Mouse (Mus musculus) CD4-positive, CD25-positive, alpha-beta regulatory T cell (primary cell): Measurements from ENCODE around the gene Lpcat4. TPM values are rescaled to one million over a fixed set of nuclear protein-coding genes. Genes with fewer than 3 reads are reported as not detected.

Experiments used
- polyA plus RNA-seq: library from polyadenylated mRNA; unstranded; fragments of 100-300 nt; shearing (Covaris generic); gene quantifications from one replicate; pipeline ENCODE4 v1.2.1, GENCODE M21; 2017

Gene Lpcat4
- polyA plus RNA-seq = 95.5 TPM

DNA sequence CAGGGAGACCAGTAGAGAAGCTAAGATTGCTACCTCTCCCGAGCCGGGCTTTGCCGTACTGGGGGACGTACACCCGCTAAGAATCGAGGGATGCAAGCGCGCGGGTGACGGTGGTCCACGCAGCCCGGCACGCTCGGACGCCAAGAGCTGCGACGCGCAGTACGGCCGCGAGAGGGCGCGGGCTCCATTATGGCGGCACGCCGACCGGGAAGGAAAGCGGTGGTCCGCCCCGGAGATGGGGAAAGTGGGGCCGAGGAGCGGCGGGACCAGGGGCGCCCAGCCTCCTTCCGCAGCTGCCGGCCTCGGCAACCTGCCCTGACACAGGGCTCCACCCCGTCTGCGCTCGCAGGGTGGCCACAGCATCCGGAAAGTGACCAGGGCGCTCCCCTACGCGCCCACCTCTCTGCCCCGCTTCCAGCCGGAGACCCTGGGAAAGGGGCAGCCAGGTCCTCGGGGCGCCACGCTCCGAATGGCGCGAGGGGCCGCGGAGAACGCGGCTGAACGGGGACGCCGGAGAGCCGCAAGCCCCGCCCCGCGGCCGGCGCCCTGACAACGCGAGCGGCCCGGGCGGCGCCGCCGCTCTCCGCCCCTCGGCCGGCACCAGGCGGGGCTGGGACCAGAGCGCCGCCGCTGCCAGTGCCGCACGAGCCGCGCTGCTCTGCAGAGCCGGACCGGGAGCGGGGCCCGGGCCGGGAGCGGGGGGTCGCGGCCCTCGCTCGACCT is at the start of gene Lpcat4:
Lpcat4 (plus strand) TSS at position 257 of the 723 bp plus-strand sequence.

DNA sequence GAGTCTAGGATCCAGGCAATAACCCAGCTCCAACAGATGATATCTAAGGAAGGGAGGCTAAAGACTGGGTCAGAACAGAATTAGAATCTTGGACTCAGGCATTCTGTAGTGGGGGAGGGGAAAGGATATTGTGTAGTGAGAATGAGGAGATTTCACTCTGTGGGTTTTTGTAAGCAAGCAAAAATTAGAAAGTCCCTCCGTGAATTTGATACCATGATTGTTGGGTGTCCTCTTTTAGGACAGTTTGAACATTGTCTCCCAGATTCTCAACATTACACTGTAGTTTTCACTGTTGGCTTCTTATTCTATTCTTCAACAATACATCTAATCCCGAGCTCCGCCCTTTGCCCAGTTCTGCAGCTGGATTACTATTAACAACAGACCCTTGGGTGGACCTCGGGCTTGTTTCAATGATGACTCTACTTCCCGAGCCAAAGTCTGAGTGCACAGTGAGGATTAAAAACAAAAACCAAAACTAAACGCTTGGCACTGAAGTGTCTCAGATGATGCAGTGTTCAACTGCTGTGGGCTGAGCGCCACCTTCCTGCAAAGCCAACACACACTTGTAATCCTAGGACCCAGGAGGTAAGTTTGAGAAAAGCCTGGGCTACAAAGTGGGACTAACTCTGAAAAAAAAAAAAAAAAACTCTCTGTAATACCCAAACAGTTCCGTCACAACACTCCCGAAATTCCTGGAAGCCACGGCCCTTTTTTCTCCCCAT is 20.1 kb downstream of the Lpcat4 start, which contains the start of gene Nutm1:
Nutm1 (minus strand) TSS at position 51 of the 722 bp plus-strand sequence.

DNA sequence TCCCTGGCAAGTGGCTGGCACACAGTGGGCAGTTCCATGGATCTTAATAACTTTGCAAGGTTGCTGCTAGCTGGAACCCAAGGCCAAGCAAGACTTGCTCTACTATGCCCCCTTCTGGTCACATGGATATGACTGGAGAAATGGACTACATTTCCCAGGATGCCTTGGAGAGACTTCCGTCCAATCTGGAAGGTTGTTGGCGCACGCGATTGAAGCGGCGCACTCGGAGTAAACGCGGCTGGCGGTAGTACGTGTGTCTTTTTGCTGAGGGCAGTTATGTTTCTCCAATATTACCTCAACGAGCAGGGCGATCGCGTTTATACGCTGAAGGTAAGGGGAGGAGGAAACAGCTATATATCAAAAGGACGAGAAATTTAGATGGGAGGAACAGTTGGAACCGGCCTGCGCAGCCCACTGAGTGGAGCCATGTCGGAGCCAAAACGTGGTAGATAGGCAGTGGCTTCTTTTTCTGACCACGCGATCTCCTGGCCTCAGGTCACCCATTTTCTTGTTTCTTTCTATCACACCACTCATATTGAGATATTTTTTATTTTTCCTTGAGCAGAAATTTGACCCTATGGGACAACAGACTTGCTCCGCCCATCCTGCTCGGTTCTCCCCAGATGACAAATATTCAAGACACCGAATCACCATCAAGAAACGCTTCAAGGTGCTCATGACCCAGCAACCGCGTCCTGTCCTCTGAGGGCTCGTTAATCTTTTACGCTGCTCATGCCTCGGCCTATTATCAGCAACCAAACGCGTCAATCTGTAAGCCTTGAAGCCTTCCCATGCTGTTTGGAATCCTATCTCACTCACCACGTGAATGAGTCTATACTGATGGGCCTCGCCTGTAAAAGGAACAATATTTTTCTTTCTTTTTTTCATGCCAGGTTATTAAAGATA is 22.7 kb downstream of the Lpcat4 start, which contains the start of gene Nop10:
Nop10 (plus strand) TSS at position 179 of the 906 bp plus-strand sequence.

GRCm38 (mm10) chr2:112265448-112266241 is 26.4 kb downstream of the Lpcat4 start, which contains the start of gene Slc12a6:
Gene Slc12a6, plus strand, starts transcription at chr2:112265825.

DNA sequence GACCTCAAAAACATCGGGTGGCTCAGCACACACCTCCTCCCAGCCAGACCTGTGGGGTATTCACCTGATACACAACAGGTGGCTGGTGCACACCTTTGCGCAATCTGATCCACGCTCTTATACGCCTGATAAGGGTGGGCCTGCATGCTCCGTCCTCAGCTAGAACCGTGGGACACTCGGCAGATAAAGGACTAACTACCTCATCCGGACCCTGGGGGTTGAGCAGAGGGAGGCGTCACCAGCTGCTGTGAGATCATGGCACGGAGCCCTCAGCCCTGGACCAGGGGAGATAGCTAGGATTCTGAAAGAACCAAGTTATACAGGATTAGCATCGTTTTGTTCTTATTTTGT is 26.9 kb downstream of the Lpcat4 start, which contains the start of gene Gm21985:
Gm21985 (plus strand) TSS at position 73 of the 351 bp plus-strand sequence.

Other genes starting within 250 kb of the Lpcat4 start
- not detected for gene Olfr1309, start 249.2 kb upstream of the Lpcat4 start, polyA plus RNA-seq
- gene Olfr1310, start 226.8 kb upstream of the Lpcat4 start, polyA plus RNA-seq = not detected
- gene Olfr1311, start 215.1 kb upstream of the Lpcat4 start, polyA plus RNA-seq = not detected
- not detected for gene Olfr1312, start 189.2 kb upstream of the Lpcat4 start, polyA plus RNA-seq
- not detected for gene Olfr1313, start 161.6 kb upstream of the Lpcat4 start, polyA plus RNA-seq
- gene Olfr1314, start 142.7 kb upstream of the Lpcat4 start, polyA plus RNA-seq = not detected
- not detected for gene Olfr1315-ps1, start 124.0 kb upstream of the Lpcat4 start, polyA plus RNA-seq
- gene Olfr1316, start 104.5 kb upstream of the Lpcat4 start, polyA plus RNA-seq = not detected
- gene Olfr1317, start 99.1 kb upstream of the Lpcat4 start, polyA plus RNA-seq = not detected
- gene Olfr1318, start 85.3 kb upstream of the Lpcat4 start, polyA plus RNA-seq = not detected
- gene Nutm1, start 19.8 kb downstream of the Lpcat4 start, polyA plus RNA-seq = 0.06 TPM
- gene Nop10, start 22.5 kb downstream of the Lpcat4 start, polyA plus RNA-seq = 155 TPM
- 86.8 TPM for gene Slc12a6, start 26.4 kb downstream of the Lpcat4 start, polyA plus RNA-seq
- not detected for gene Gm21985, start 26.8 kb downstream of the Lpcat4 start, polyA plus RNA-seq
- gene Emc4, start 128.6 kb downstream of the Lpcat4 start, polyA plus RNA-seq = 93.7 TPM
- gene Katnbl1, start 139.7 kb downstream of the Lpcat4 start, polyA plus RNA-seq = 25.3 TPM
- 16.8 TPM for gene Emc7, start 215.5 kb downstream of the Lpcat4 start, polyA plus RNA-seq
- gene Chrm5, start 241.3 kb downstream of the Lpcat4 start, polyA plus RNA-seq = not detected